Mouse (Mus musculus) embryonic facial prominence, embryonic 10.5 days (tissue): ENCODE measurements around the gene Ubl4b. TPM values are rescaled to one million over a fixed set of nuclear protein-coding genes. Genes with fewer than 3 reads are reported as not detected.

Source experiments
- DNase-seq: peaks from one replicate; pipeline ENCODE4 v3.0.0-alpha.2; 2017; ENCODE audit warnings: low spot score
- H3K27ac ChIP-seq: fragments of 300-500 bp; sonication (generic); replicated peaks from 2 replicates; pipeline ENCODE4 v1.5.1; 2016; ENCODE audit warnings: mild to moderate bottlenecking
- H3K27me3 ChIP-seq: fragments of 300-500 bp; sonication (generic); replicated peaks from 2 replicates; pipeline ENCODE4 v1.6.1; 2016; ENCODE audit warnings: low read depth, mild to moderate bottlenecking; ENCODE audit not compliant: poor library complexity, severe bottlenecking
- H3K36me3 ChIP-seq: fragments of 300-500 bp; sonication (generic); replicated peaks from 2 replicates; pipeline ENCODE4 v1.6.1; 2016; ENCODE audit warnings: mild to moderate bottlenecking, moderate library complexity
- H3K4me1 ChIP-seq: fragments of 300-500 bp; sonication (generic); 2 replicates; pipeline ENCODE4 v1.6.1; 2016
- H3K4me3 ChIP-seq: fragments of 300-500 bp; sonication (generic); 2 replicates; pipeline ENCODE4 v1.5.1; 2016; ENCODE audit warnings: mild to moderate bottlenecking, moderate library complexity
- H3K9me3 ChIP-seq: fragments of 300-500 bp; sonication (generic); 2 replicates; pipeline ENCODE4 v1.6.1; 2016; ENCODE audit warnings: mild to moderate bottlenecking
- WGBS: fragments of 180-500 bp; shearing (Covaris S2); methylation state at CpG from one replicate; pipeline ENCODE4 v1.1.7; 2016; 5-methylcytosine and 5-hydroxymethylcytosine counted together
- polyA plus RNA-seq: library from polyadenylated mRNA; unstranded; fragments of >200 nt; fragmentation: Nextera tagmentation; extraction: Ambion mirVana; gene quantifications from 2 replicates; pipeline ENCODE4 v1.2.1, GENCODE M21; 2016

Gene Ubl4b
- polyA plus RNA-seq, 1 experiment from 2014 or later = 0.41 TPM

GRCm38 (mm10) chr3:107507966-107508365, 46.9 kb downstream of the Ubl4b start:
- Histone ChIP-seq H3K4me3 (no peak overlapping the region), H3K27ac (peak overlapping the region; percentile 40; the same call in 1 of the 2 replicates), H3K4me1 (peaks cover 53% of the 10 kb centered on the region), H3K27me3 (peaks cover 6% of the 10 kb centered on the region; the same call in 1 of the 2 replicates), H3K36me3 (no peaks in the 10 kb centered on the region), H3K9me3 (no peaks in the 10 kb centered on the region)
- 59% methylated on average over 9 of the region's 9 CpGs for WGBS
- DNase-seq = no peak

GRCm38 (mm10) chr3:107506531-107506930, 48.3 kb downstream of the Ubl4b start:
- DNase-seq = no peak
- Histone ChIP-seq H3K27me3 (no peaks in the 10 kb centered on the region), H3K4me1 (peaks cover 54% of the 10 kb centered on the region), H3K36me3 (no peaks in the 10 kb centered on the region), H3K9me3 (no peaks in the 10 kb centered on the region), H3K4me3 (no peak overlapping the region), H3K27ac (0 out of 2 replicates have a peak overlapping the region, but pooled peaks have one; percentile 2)
- whole genome bisulfite sequencing = 68% methylated on average over 4 of the region's 4 CpGs

GRCm38 (mm10) chr3:107505464-107506367, 49.2 kb downstream of the Ubl4b start:
- Histone ChIP-seq H3K27ac (no peak overlapping the region), H3K4me3 (no peak overlapping the region), H3K9me3 (peaks cover under 1% of the 10 kb centered on the region; the same call in 1 of the 2 replicates), H3K4me1 (peaks cover 49% of the 10 kb centered on the region), H3K27me3 (no peaks in the 10 kb centered on the region), H3K36me3 (peaks cover 1% of the 10 kb centered on the region)
- no peak for DNase-seq
- WGBS = 53% methylated on average over 4 of the region's 4 CpGs

- WGBS = 63% methylated on average over 1 of the region's 1 CpGs
- no peak overlapping the region for H3K4me3 ChIP-seq
- H3K36me3 ChIP-seq = peaks cover 13% of the 10 kb centered on the region
- no peak overlapping the region for H3K27ac ChIP-seq
- peaks cover 39% of the 10 kb centered on the region for H3K4me1 ChIP-seq
- no peak for DNase-seq
- H3K27me3 ChIP-seq = no peaks in the 10 kb centered on the region
- H3K9me3 ChIP-seq = peaks cover 12% of the 10 kb centered on the region
Measured at GRCm38 (mm10) chr3:107504542-107504941, 50.3 kb downstream of the Ubl4b start.

GRCm38 (mm10) chr3:107503716-107504115, 51.2 kb downstream of the Ubl4b start:
- Histone ChIP-seq H3K36me3 (peaks cover 20% of the 10 kb centered on the region), H3K4me1 (peaks cover 33% of the 10 kb centered on the region), H3K27me3 (no peaks in the 10 kb centered on the region), H3K9me3 (peaks cover 14% of the 10 kb centered on the region), H3K4me3 (no peak overlapping the region), H3K27ac (no peak overlapping the region)
- DNase-seq = no peak
- 83% methylated on average over 2 of the region's 2 CpGs for WGBS

Other genes starting within 250 kb of the Ubl4b start
- gene Rbm15, start 221.4 kb downstream of the Ubl4b start, polyA plus RNA-seq = 21.0 and 21.6 TPM in 2 replicates
- gene Kcnc4, start 95.5 kb downstream of the Ubl4b start, polyA plus RNA-seq = 0.32 and 0.33 TPM in 2 replicates
- gene Slc6a17, start 37.1 kb downstream of the Ubl4b start, polyA plus RNA-seq = 2.2 and 4.9 TPM in 2 replicates
- 41.8 and 43.5 TPM in 2 replicates for gene Alx3, start 40.0 kb upstream of the Ubl4b start, polyA plus RNA-seq
- gene Gm10961, start 76.2 kb upstream of the Ubl4b start, polyA plus RNA-seq = not detected in 2 replicates
- gene Strip1, start 76.6 kb upstream of the Ubl4b start, polyA plus RNA-seq = 64.9 and 70.0 TPM in 2 replicates
- gene Ahcyl1, start 141.5 kb upstream of the Ubl4b start, polyA plus RNA-seq = 88.7 and 88.8 TPM in 2 replicates
- gene Csf1, start 205.4 kb upstream of the Ubl4b start, polyA plus RNA-seq = 3.8 and 4.4 TPM in 2 replicates